Mouse (Mus musculus) megakaryocyte, embryonic 14.5 days (primary cell): ENCODE measurements around the gene Samd1.

Experiments
- FLI1 ChIP-seq: IDR thresholded peaks from 2 replicates; pipeline ENCODE4 v1.6.1; 2012; ENCODE audit warnings: low read length, inconsistent platforms, mixed read lengths
- GATA1 ChIP-seq: IDR thresholded peaks from 3 replicates; pipeline ENCODE4 v1.6.1; 2012; ENCODE audit warnings: mixed read lengths, low read length, inconsistent platforms, borderline replicate concordance

DNA sequence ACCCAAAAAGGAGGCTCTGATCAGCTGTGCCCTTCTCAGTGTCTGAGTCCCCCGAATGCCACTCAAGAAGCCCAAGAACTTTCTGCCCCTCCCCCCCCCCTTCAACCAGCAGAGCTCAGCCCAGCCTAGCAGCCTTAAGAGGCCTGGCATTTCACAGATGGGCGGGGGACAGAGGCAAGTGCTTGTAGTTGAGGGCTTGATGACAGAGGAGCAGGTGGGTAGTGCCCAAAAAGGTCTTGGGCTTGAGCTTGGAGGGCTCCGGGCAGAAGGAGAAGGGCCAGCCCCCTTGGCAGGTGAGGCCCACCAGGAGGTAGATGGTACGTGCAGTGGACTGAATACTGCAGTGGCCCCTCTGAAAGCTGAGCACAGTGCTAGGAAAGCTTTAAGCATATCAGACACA, 23.0 kb upstream of the Samd1 start:
- TF ChIP-seq GATA1 (no peak), FLI1 (no peak)
